Mouse (Mus musculus) intestine, embryonic 14.5 days (tissue): ENCODE results near the gene Iyd. TPM values are rescaled to one million over a fixed set of nuclear protein-coding genes. Genes with fewer than 3 reads are reported as not detected.

ENCODE experiments used
- ATAC-seq: fragments of 200-750 bp; cut with Nextera tagmentation; replicated peaks from 2 replicates; pipeline ENCODE4 v1.8.0; 2017; ENCODE audit warnings: low read depth, moderate number of reproducible peaks, moderate TSS enrichment, moderate library complexity; ENCODE audit not compliant: low FRiP score, low TSS enrichment
- DNase-seq: peaks from one replicate; pipeline ENCODE4 v3.0.0-alpha.2; 2018; ENCODE audit warnings: low spot score
- H3K27ac ChIP-seq: fragments of 300-500 bp; sonication (generic); 2 replicates; pipeline ENCODE4 v1.5.1; 2014; ENCODE audit warnings: low read depth, mild to moderate bottlenecking, control low read depth
- H3K27me3 ChIP-seq: fragments of 300-500 bp; sonication (generic); replicated peaks from 2 replicates; pipeline ENCODE4 v1.6.1; 2014; ENCODE audit warnings: low read length, control low read depth; ENCODE audit not compliant: control insufficient read depth, insufficient read depth
- H3K36me3 ChIP-seq: fragments of 300-500 bp; sonication (generic); 2 replicates; pipeline ENCODE4 v1.6.1; 2014; ENCODE audit warnings: low read length, control low read depth; ENCODE audit not compliant: control insufficient read depth, insufficient read depth
- H3K4me1 ChIP-seq: fragments of 300-500 bp; sonication (generic); replicated peaks from 2 replicates; pipeline ENCODE4 v1.6.1; 2014; ENCODE audit warnings: low read length, control low read depth, mixed read lengths; ENCODE audit not compliant: control insufficient read depth, insufficient read depth
- H3K4me2 ChIP-seq: fragments of 300-500 bp; sonication (generic); 2 replicates; pipeline ENCODE4 v1.6.1; 2014; ENCODE audit warnings: low read length
- H3K4me3 ChIP-seq: fragments of 300-500 bp; sonication (generic); 2 replicates; pipeline ENCODE4 v1.5.1; 2014; ENCODE audit warnings: low read depth, low read length, control low read depth, mixed read lengths
- H3K9ac ChIP-seq: fragments of 300-500 bp; sonication (generic); 2 replicates; pipeline ENCODE4 v1.6.1; 2014; ENCODE audit warnings: mild to moderate bottlenecking, low read length
- H3K9me3 ChIP-seq: fragments of 300-500 bp; sonication (generic); 2 replicates; pipeline ENCODE4 v1.6.1; 2016; ENCODE audit warnings: low read length, control low read depth; ENCODE audit not compliant: control insufficient read depth
- WGBS: fragments of 180-500 bp; shearing (Covaris S2); extraction: QIAGEN DNeasy Blood & Tissue Kit; methylation state at CpG from one replicate; pipeline ENCODE4 v1.1.7; 2014; 5-methylcytosine and 5-hydroxymethylcytosine counted together
- polyA plus RNA-seq: library from polyadenylated mRNA; unstranded; fragments of >200 nt; fragmentation: Nextera tagmentation; extraction: Ambion mirVana; gene quantifications from 2 replicates; pipeline ENCODE4 v1.2.1, GENCODE M21; 2014

Gene Iyd
- polyA plus RNA-seq, 1 experiment from 2014 or later = 1.1 TPM

GRCm38 (mm10) chr10:3597760-3598159 is 57.7 kb downstream of the Iyd start:
- H3K9me3 ChIP-seq = 0 out of 2 replicates have a peak, but pooled peaks cover 3% of the 10 kb centered on the region
- H3K9ac ChIP-seq = no peak overlapping the region
- no peak for DNase-seq
- WGBS = 80% methylated on average over 3 of the region's 3 CpGs
- no peaks in the 10 kb centered on the region for H3K27me3 ChIP-seq
- no peaks in the 10 kb centered on the region for H3K36me3 ChIP-seq
- H3K27ac ChIP-seq = no peak overlapping the region
- H3K4me2 ChIP-seq = no peak overlapping the region
- no peaks in the 10 kb centered on the region for H3K4me1 ChIP-seq
- no peak for ATAC-seq
- no peak overlapping the region for H3K4me3 ChIP-seq

Other genes with a start within 250 kb of the Iyd start
- gene Ppp1r14c, start 174.2 kb upstream of the Iyd start, polyA plus RNA-seq = 2.2 and 2.6 TPM in 2 replicates
- 9.8 and 11.0 TPM in 2 replicates for gene Plekhg1, start 200.1 kb downstream of the Iyd start, polyA plus RNA-seq